Mouse (Mus musculus) ovary, adult 10 weeks (tissue): ENCODE results near the gene Ssxb1. TPM values are rescaled to one million over a fixed set of nuclear protein-coding genes. Genes with fewer than 3 reads are reported as not detected.

Experiments used
- polyA plus RNA-seq: library from polyadenylated mRNA; stranded (reverse); fragments of 350-450 nt; fragmentation: Illumina TruSeq; extraction: RNeasy Lipid Tissue Mini Kit (QIAGEN cat#74804); gene quantifications from one replicate; pipeline ENCODE4 v1.2.3, GENCODE M21; 2014

Ssxb1 gene
- not detected for polyA plus RNA-seq

DNA sequence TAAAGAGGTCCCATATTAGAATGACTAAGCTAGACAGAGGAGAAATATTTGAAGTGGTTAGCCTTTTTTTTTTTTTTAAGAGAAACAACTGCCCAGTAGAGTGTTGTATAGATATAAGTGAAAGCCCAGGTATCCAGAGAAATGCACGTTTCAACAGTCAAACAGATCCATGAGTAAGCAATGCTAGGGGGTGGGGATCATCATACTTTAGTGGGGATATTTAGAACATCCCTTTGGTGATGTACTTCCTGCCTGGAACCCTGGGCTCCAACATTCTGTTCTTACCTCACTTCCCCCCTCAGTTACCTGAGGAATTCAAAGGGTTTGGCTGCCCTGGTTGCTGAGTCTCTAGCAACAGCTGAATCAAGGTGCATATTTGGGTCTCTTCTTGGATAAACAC, at the start of gene Ssxb1:
Ssxb1 (plus strand) TSS at position 301 of the 400 bp plus-strand sequence.

GRCm38 (mm10) chrX:8366678-8367077, 46.4 kb upstream of the Ssxb1 start, which contains the start of gene Ssxb9:
Gene Ssxb9 (plus strand): TSS chrX:8366978.

GRCm38 (mm10) chrX:8461626-8462025, 48.5 kb downstream of the Ssxb1 start, which contains the start of gene Ssxb2:
Gene Ssxb2 (minus strand): TSS chrX:8461726.

Other genes starting within 250 kb of the Ssxb1 start
- gene Tbc1d25, start 237.1 kb upstream of the Ssxb1 start, polyA plus RNA-seq: not detected
- 13.7 TPM for gene Ebp, start 219.8 kb upstream of the Ssxb1 start, polyA plus RNA-seq
- gene Porcn, start 206.8 kb upstream of the Ssxb1 start, polyA plus RNA-seq: 2.8 TPM
- 16.3 TPM for gene Ftsj1, start 160.9 kb upstream of the Ssxb1 start, polyA plus RNA-seq
- 22.9 TPM for gene Slc38a5, start 142.2 kb upstream of the Ssxb1 start, polyA plus RNA-seq
- not detected for gene Ssxb10, start 85.9 kb upstream of the Ssxb1 start, polyA plus RNA-seq
- gene Ssxb9, start 46.3 kb upstream of the Ssxb1 start, polyA plus RNA-seq: not detected
- gene Ssxb2, start 48.4 kb downstream of the Ssxb1 start, polyA plus RNA-seq: not detected
- not detected for gene Gm14459, start 111.6 kb downstream of the Ssxb1 start, polyA plus RNA-seq
- not detected for gene Ssxb6, start 134.9 kb downstream of the Ssxb1 start, polyA plus RNA-seq
- gene Ssxb3, start 178.5 kb downstream of the Ssxb1 start, polyA plus RNA-seq: not detected